Mouse (Mus musculus): ENCODE measurements around the gene Stx16. TPM values are rescaled to one million over a fixed set of nuclear protein-coding genes. Genes with fewer than 3 reads are reported as not detected.

Stx16 gene
- polyA plus RNA-seq, 1 experiment from 2014 or later = 8.4 TPM

DNA sequence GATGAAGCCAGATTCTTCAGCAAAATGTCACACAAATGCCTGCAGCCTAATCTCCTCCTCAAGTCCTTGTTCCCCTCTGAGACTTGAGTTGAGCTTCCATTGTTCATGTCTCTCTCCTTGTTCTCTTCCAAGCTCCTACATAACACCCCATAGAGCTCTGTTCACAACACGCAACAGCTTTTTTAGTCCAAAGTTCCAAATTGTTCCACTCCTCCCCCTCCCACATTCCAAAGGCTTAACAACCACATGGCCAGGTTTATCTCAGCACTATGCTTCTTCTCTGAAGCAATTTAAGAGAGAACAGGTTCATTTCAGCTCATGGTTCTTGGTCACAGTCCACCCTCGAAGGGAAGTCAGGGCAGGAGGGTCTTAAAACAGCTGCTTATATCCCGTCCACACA, 18.4 kb upstream of the Stx16 start:
- H3K9ac ChIP-seq (replicated peaks; ENCODE audit: low read depth, low read length) = no peak overlapping the region
- no peak overlapping the region for H3K4me3 ChIP-seq (ENCODE audit: low read depth, low read length)
- WGBS = 81% methylated on average over 3 of the region's 3 CpGs
- no peaks in the 10 kb centered on the region for H3K36me3 ChIP-seq (ENCODE audit: control insufficient read depth, insufficient read depth, low read length)
- no peaks in the 10 kb centered on the region for H3K9me3 ChIP-seq (ENCODE audit: control insufficient read depth, low read length)
- no peak overlapping the region for H3K27ac ChIP-seq (ENCODE audit: low read depth, low read length)
- no peaks in the 10 kb centered on the region for H3K4me1 ChIP-seq (ENCODE audit: control insufficient read depth, insufficient read depth, low read length)
- no peak for ATAC-seq (ENCODE audit: low read depth)
- no peak overlapping the region for H3K4me2 ChIP-seq (ENCODE audit: low read depth, low read length)
- H3K27me3 ChIP-seq (ENCODE audit: control insufficient read depth, insufficient read depth, low read length) = no peaks in the 10 kb centered on the region

DNA sequence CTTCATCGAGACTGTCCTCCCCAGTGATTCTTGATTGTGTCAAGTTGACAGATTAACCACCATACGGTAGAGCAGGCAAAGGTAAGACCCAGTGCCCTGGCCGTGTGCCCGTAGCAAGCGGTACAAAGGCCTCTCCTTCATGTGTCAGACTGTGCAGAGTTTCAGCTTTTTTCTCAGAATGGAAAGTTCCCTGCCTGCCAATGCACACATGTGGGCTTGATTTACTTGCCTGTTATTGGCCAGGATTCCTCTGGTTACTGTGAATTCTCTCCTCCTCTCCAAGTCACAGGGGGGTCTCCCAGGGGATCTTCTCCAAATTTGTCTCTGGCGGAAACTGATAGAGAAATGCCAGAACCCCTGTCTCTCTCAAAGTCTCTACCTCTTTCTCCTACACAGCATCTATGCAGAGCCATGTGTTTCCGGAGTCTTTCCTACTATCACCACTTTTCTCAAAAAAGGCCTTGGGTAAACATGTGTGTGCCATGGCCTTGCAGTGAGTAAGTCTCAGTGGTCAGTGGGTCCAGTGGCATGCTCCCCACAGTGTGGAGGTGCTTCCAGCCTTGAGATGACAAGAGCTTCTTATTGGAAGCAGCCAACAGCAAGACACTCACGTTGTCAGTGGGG, 17.7 kb upstream of the Stx16 start:
- Histone ChIP-seq H3K27me3 (ENCODE audit: control insufficient read depth, insufficient read depth, low read length) (no peaks in the 10 kb centered on the region), H3K4me1 (ENCODE audit: control insufficient read depth, insufficient read depth, low read length) (no peaks in the 10 kb centered on the region), H3K36me3 (ENCODE audit: control insufficient read depth, insufficient read depth, low read length) (no peaks in the 10 kb centered on the region), H3K27ac (ENCODE audit: low read depth, low read length) (no peak overlapping the region), H3K9ac (replicated peaks; ENCODE audit: low read depth, low read length) (no peak overlapping the region), H3K4me3 (ENCODE audit: low read depth, low read length) (no peak overlapping the region), H3K9me3 (ENCODE audit: control insufficient read depth, low read length) (no peaks in the 10 kb centered on the region), H3K4me2 (ENCODE audit: low read depth, low read length) (no peak overlapping the region)
- no peak for ATAC-seq (ENCODE audit: low read depth)
- 86% methylated on average over 8 of the region's 8 CpGs for WGBS

DNA sequence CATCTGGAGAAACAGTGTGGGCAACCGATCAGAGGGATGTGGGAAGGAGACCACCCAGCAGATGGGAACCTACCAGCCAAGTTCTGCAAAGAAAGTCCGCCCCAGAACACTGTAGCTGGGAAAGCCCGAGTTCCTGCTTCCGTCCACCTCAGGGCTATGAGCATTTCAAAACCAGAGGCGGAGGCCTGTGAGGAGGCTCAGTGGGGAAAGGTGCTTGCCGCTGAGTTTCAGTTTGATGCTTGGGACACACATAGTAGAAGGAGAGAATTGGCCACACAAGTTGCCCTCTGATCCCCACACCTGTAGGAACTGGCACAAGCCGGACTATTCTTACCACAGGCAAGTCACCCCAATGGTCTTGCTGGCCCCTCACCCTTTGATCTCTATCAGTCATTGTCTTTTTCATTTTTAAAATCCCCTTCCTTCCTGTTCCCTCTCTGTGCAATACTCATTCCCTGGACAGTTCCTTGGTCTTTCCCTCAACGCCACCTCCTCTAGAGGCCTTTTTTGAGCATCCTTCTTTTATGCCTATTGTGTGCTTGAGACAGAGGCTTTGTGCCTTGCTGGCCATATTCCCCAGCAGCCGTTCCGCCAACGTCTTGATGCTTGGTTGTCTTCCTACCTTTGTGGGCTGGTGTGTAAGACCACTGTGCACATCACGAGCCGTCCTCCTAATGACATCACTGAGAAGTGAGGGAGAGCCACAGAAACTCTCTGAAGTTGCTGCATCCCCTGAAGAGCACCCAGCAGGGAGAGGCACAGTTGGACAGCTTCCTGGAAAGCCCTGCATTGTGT, 16.3 kb upstream of the Stx16 start:
- no peak overlapping the region for H3K4me3 ChIP-seq (ENCODE audit: low read depth, low read length)
- H3K9me3 ChIP-seq (ENCODE audit: control insufficient read depth, low read length) = no peaks in the 10 kb centered on the region
- H3K9ac ChIP-seq (replicated peaks; ENCODE audit: low read depth, low read length) = no peak overlapping the region
- no peaks in the 10 kb centered on the region for H3K27me3 ChIP-seq (ENCODE audit: control insufficient read depth, insufficient read depth, low read length)
- 92% methylated on average over 13 of the region's 13 CpGs for WGBS
- H3K36me3 ChIP-seq (ENCODE audit: control insufficient read depth, insufficient read depth, low read length) = no peaks in the 10 kb centered on the region
- H3K27ac ChIP-seq (ENCODE audit: low read depth, low read length) = no peak overlapping the region
- no peaks in the 10 kb centered on the region for H3K4me1 ChIP-seq (ENCODE audit: control insufficient read depth, insufficient read depth, low read length)
- no peak overlapping the region for H3K4me2 ChIP-seq (ENCODE audit: low read depth, low read length)
- no peak for ATAC-seq (ENCODE audit: low read depth)

DNA sequence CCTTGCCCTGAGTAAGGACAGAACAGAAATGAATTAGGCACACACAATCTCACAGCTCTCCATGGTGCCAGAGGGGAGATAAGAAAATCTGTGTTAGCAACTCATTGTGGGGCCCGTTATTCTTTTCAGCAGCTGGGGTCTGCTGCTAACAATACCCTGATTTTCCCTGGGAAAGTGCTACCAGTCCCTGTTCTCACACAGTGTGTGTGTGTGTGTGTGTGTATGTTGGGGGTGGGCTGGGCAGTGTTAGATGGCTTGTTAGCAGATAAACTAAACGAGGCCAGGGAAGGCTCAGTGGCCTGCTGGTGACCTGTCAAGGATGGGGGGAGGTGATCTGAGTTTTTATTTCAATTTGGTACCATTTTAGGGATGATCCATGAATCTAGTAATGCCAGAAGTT, 14.9 kb upstream of the Stx16 start:
- WGBS = 15% methylated on average over 2 of the region's 2 CpGs
- Histone ChIP-seq H3K4me1 (ENCODE audit: control insufficient read depth, insufficient read depth, low read length) (no peaks in the 10 kb centered on the region), H3K9me3 (ENCODE audit: control insufficient read depth, low read length) (no peaks in the 10 kb centered on the region), H3K4me2 (ENCODE audit: low read depth, low read length) (no peak overlapping the region), H3K27me3 (ENCODE audit: control insufficient read depth, insufficient read depth, low read length) (no peaks in the 10 kb centered on the region), H3K36me3 (ENCODE audit: control insufficient read depth, insufficient read depth, low read length) (no peaks in the 10 kb centered on the region), H3K4me3 (ENCODE audit: low read depth, low read length) (no peak overlapping the region), H3K27ac (ENCODE audit: low read depth, low read length) (no peak overlapping the region), H3K9ac (replicated peaks; ENCODE audit: low read depth, low read length) (no peak overlapping the region)
- no peak for ATAC-seq (ENCODE audit: low read depth)

GRCm38 (mm10) chr2:174063074-174063473, 13.0 kb upstream of the Stx16 start:
- Histone ChIP-seq H3K9ac (replicated peaks; ENCODE audit: low read depth, low read length) (no peak overlapping the region), H3K4me3 (ENCODE audit: low read depth, low read length) (no peak overlapping the region), H3K9me3 (ENCODE audit: control insufficient read depth, low read length) (no peaks in the 10 kb centered on the region), H3K4me2 (ENCODE audit: low read depth, low read length) (no peak overlapping the region), H3K36me3 (ENCODE audit: control insufficient read depth, insufficient read depth, low read length) (no peaks in the 10 kb centered on the region), H3K27me3 (ENCODE audit: control insufficient read depth, insufficient read depth, low read length) (no peaks in the 10 kb centered on the region), H3K27ac (ENCODE audit: low read depth, low read length) (no peak overlapping the region), H3K4me1 (ENCODE audit: control insufficient read depth, insufficient read depth, low read length) (no peaks in the 10 kb centered on the region)
- WGBS = 78% methylated on average over 6 of the region's 6 CpGs
- ATAC-seq (ENCODE audit: low read depth) = no peak

DNA sequence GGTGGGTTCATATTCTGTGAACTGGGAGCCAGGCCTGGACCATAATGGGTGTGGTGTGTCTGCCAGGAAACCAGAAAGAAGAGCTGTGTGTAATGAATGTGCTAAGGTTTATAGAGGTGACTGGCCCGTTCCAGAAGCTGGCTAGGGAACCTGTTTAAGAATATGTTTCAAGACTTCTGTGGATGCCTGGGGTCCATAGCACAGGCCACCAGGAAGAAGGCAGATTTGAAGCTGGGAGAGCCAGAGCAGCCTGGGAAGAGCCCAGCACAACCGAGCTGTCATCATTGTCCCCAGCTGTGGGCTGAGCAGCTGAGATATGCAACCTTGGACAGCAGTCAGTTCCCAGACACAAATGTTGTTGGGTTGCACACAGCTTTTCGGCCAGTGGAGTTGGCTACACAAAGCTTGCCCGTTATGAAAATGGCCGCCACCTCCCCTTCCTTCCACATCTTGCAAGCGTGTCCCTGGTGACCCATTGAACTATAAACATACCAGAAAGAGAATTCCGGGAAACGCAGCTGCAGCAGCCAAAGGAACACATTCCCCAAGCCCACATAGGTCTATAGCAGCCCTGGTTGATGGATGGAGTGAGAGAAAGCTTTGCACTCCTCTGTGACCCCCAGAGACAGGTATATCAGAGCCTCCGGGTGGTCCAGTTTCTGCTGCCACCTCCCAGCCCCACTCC, 12.4 kb upstream of the Stx16 start:
- H3K4me1 ChIP-seq (ENCODE audit: control insufficient read depth, insufficient read depth, low read length) = no peaks in the 10 kb centered on the region
- H3K36me3 ChIP-seq (ENCODE audit: control insufficient read depth, insufficient read depth, low read length) = no peaks in the 10 kb centered on the region
- no peaks in the 10 kb centered on the region for H3K9me3 ChIP-seq (ENCODE audit: control insufficient read depth, low read length)
- no peak overlapping the region for H3K4me2 ChIP-seq (ENCODE audit: low read depth, low read length)
- H3K27me3 ChIP-seq (ENCODE audit: control insufficient read depth, insufficient read depth, low read length) = no peaks in the 10 kb centered on the region
- no peak for ATAC-seq (ENCODE audit: low read depth)
- no peak overlapping the region for H3K9ac ChIP-seq (replicated peaks; ENCODE audit: low read depth, low read length)
- no peak overlapping the region for H3K4me3 ChIP-seq (ENCODE audit: low read depth, low read length)
- no peak overlapping the region for H3K27ac ChIP-seq (ENCODE audit: low read depth, low read length)
- 56% methylated on average over 9 of the region's 9 CpGs for WGBS

DNA sequence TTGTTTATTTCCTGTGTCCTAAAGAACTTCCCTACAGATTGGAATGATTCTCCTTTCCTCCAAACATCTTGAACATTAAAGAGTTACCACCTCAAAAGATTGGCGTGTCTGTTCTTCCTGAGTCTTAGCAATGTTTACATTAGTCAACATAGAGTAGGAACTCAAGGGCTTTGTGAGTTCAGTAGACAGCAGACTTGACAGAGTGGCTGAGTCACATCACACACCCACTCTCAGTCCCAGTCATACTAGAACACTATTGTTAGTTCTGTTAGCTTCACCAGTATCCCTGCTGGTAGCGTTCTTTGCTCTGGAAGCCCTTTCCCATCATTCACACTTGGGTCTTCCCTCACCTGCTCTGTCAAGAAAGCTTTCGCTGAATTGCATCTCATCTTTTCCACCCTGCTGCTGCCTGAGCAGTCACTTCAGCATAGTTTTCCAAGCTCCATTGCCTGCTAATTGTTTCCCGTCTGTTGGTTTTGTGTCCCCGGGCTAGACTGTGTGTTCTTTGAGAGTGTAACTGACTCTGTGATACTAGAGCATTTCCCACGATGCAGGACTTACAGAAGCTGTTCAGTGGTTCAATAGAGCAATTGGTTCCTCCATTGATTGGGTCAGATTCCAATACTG, 8.2 kb upstream of the Stx16 start:
- no peak for ATAC-seq (ENCODE audit: low read depth)
- H3K9me3 ChIP-seq (ENCODE audit: control insufficient read depth, low read length) = no peaks in the 10 kb centered on the region
- 74% methylated on average over 6 of the region's 6 CpGs for WGBS
- H3K27me3 ChIP-seq (ENCODE audit: control insufficient read depth, insufficient read depth, low read length) = no peaks in the 10 kb centered on the region
- H3K9ac ChIP-seq (replicated peaks; ENCODE audit: low read depth, low read length) = no peak overlapping the region
- no peaks in the 10 kb centered on the region for H3K4me1 ChIP-seq (ENCODE audit: control insufficient read depth, insufficient read depth, low read length)
- no peak overlapping the region for H3K27ac ChIP-seq (ENCODE audit: low read depth, low read length)
- H3K36me3 ChIP-seq (ENCODE audit: control insufficient read depth, insufficient read depth, low read length) = no peaks in the 10 kb centered on the region
- H3K4me2 ChIP-seq (ENCODE audit: low read depth, low read length) = no peak overlapping the region
- H3K4me3 ChIP-seq (ENCODE audit: low read depth, low read length) = no peak overlapping the region

DNA sequence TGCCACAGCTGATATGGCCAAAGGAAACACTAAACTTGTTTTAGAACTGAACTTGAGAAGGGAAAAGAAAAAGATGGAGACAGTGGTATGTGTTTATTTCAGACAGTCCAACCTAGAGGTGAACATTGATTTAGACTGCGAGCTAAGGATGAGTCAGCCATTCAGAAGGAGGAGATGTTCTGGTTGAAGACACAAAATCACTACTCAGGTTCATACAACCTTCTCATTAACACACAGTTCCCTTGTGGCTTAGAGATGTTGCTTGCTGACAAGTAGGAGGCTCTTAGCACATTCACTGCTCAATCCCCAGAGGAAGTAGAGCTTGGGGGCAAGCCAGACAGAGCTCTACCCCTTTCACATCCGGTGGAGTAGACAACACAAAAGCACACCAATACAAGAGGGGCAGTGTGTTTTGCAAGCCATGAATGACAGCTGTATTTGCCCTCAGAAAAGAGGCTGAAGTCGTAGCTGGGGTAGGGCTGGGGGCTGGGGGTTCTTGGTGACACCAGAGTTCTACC, 6.5 kb upstream of the Stx16 start:
- H3K4me2 ChIP-seq (ENCODE audit: low read depth, low read length) = no peak overlapping the region
- no peak overlapping the region for H3K9ac ChIP-seq (replicated peaks; ENCODE audit: low read depth, low read length)

More for the DNA sequence above, 6.5 kb upstream of the Stx16 start:
- H3K36me3 ChIP-seq (ENCODE audit: control insufficient read depth, insufficient read depth, low read length) = no peaks in the 10 kb centered on the region
- 70% methylated on average over 3 of the region's 3 CpGs for WGBS
- H3K4me1 ChIP-seq (ENCODE audit: control insufficient read depth, insufficient read depth, low read length) = peaks cover 5% of the 10 kb centered on the region; the same call in 1 of the 2 replicates
- H3K9me3 ChIP-seq (ENCODE audit: control insufficient read depth, low read length) = no peaks in the 10 kb centered on the region
- ATAC-seq (ENCODE audit: low read depth) = no peak
- no peak overlapping the region for H3K27ac ChIP-seq (ENCODE audit: low read depth, low read length)
- H3K4me3 ChIP-seq (ENCODE audit: low read depth, low read length) = no peak overlapping the region
- no peaks in the 10 kb centered on the region for H3K27me3 ChIP-seq (ENCODE audit: control insufficient read depth, insufficient read depth, low read length)

Measured in neural tube, embryonic 14.5 days (tissue).